Mouse (Mus musculus) limb, embryonic 14.5 days (tissue): ENCODE results near the gene Pstk. TPM values are rescaled to one million over a fixed set of nuclear protein-coding genes. Genes with fewer than 3 reads are reported as not detected.

Experiments used
- ATAC-seq: fragments of 200-750 bp; cut with Nextera tagmentation; 2 replicates; pipeline ENCODE4 v1.8.0; 2017; ENCODE audit warnings: low read depth, moderate number of reproducible peaks, moderate TSS enrichment; ENCODE audit not compliant: low FRiP score
- DNase-seq: peaks from one replicate; pipeline ENCODE4 v3.0.0-alpha.2; 2015; ENCODE audit warnings: low spot score
- H3K27ac ChIP-seq: fragments of 300-500 bp; sonication (generic); replicated peaks from 2 replicates; pipeline ENCODE4 v1.5.1; 2014; ENCODE audit warnings: low read depth, mild to moderate bottlenecking, low read length, moderate library complexity, mixed read lengths
- H3K27me3 ChIP-seq: fragments of 300-500 bp; sonication (generic); 2 replicates; pipeline ENCODE4 v1.6.1; 2014; ENCODE audit warnings: low read length, mixed read lengths; ENCODE audit not compliant: control insufficient read depth, insufficient read depth
- H3K36me3 ChIP-seq: fragments of 300-500 bp; sonication (generic); 2 replicates; pipeline ENCODE4 v1.6.1; 2014; ENCODE audit warnings: mild to moderate bottlenecking, low read length, moderate library complexity, mixed read lengths; ENCODE audit not compliant: control insufficient read depth, insufficient read depth
- H3K4me1 ChIP-seq: fragments of 300-500 bp; sonication (generic); 2 replicates; pipeline ENCODE4 v1.6.1; 2014; ENCODE audit warnings: antibody characterized with exemption, low read length, mixed read lengths; ENCODE audit not compliant: control insufficient read depth, insufficient read depth
- H3K4me2 ChIP-seq: fragments of 300-500 bp; sonication (generic); replicated peaks from 2 replicates; pipeline ENCODE4 v1.6.1; 2014; ENCODE audit warnings: low read depth, mild to moderate bottlenecking, low read length, moderate library complexity; ENCODE audit not compliant: severe bottlenecking
- H3K4me3 ChIP-seq: fragments of 300-500 bp; sonication (generic); replicated peaks from 2 replicates; pipeline ENCODE4 v1.5.1; 2014; ENCODE audit warnings: low read length
- H3K9ac ChIP-seq: fragments of 300-500 bp; sonication (generic); 2 replicates; pipeline ENCODE4 v1.6.1; 2014; ENCODE audit warnings: mild to moderate bottlenecking, low read depth, low read length, moderate library complexity; ENCODE audit not compliant: severe bottlenecking
- H3K9me3 ChIP-seq: fragments of 300-500 bp; sonication (generic); 2 replicates; pipeline ENCODE4 v1.6.1; 2016; ENCODE audit warnings: low read length; ENCODE audit not compliant: control insufficient read depth
- POLR2A ChIP-seq: fragments of 200-500 bp; IDR thresholded peaks from 2 replicates; pipeline ENCODE4 v1.8.0; 2012; ENCODE audit warnings: inconsistent platforms, mild to moderate bottlenecking, moderate library complexity, borderline replicate concordance; ENCODE audit not compliant: insufficient read depth, insufficient read length; ENCODE audit errors: extremely low read depth
- WGBS: fragments of 180-500 bp; shearing (Covaris S2); extraction: QIAGEN DNeasy Blood & Tissue Kit; methylation state at CpG from one replicate; pipeline ENCODE4 v1.1.7; 2014; 5-methylcytosine and 5-hydroxymethylcytosine counted together
- polyA plus RNA-seq, 2 experiments: library from polyadenylated mRNA; depleted of rRNA in 1 of 2; stranded (reverse) in 1 of 2; unstranded in 1 of 2; fragments of >200 nt; fragmentation: Nextera tagmentation in 1 of 2; extraction: Ambion mirVana in 1 of 2; gene quantifications; 2 replicates each; pipeline versions ENCODE4 v1.2.1 to v1.2.3; 2012 to 2014

Pstk gene
- polyA plus RNA-seq (2012; rRNA removed), result 72.1 and 77.7 TPM in 2 replicates
- 70.4 and 71.5 TPM in 2 replicates for polyA plus RNA-seq (2014; fragmentation: Nextera tagmentation; extraction: Ambion mirVana)

- H3K27ac ChIP-seq, result peak within 1 kb of the TSS; percentile 90
- H3K9me3 ChIP-seq, result no peaks in the 10 kb centered on the region
- TF ChIP-seq POLR2A, result peak; percentile 72; the same call in 1 of the 2 replicates
- ATAC-seq, result peak; percentile 93
- peaks cover 10% of the 10 kb centered on the region; the same call in 1 of the 2 replicates for H3K4me1 ChIP-seq
- peak; percentile 79 for DNase-seq
- H3K27me3 ChIP-seq, result no peaks in the 10 kb centered on the region
- H3K9ac ChIP-seq, result peak within 1 kb of the TSS; percentile 90
- peak within 1 kb of the TSS; percentile 77 for H3K4me3 ChIP-seq
- H3K36me3 ChIP-seq, result peaks cover 8% of the 10 kb centered on the region
- peak within 1 kb of the TSS; percentile 69 for H3K4me2 ChIP-seq
- 4% methylated on average over 46 of the region's 47 CpGs for WGBS
These were observed at the start of gene Pstk for GRCm38 (mm10) chr7:131370648-131371469. Gene Pstk, plus strand, starts transcription at chr7:131371141.

DNA sequence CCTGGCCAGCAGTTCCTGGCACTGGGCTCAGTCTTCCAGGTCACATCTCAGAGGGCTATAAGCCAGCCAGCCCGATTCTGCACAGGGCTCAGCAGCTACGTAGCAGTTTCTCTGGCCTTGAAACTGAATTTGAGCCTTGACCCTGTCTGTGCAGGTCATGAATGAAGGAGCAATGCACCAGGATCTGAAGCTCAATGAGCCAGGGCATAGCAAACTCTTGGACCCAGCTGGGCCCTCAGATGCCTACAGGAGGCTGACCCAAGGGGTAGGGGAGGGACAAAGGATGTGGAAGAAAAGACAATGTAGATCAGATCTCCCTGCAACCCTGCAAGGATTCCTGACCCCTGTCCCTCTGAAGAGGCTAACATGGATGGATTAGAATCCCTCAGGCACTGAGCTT lies 48.7 kb upstream of the Pstk start, which contains the start of gene Cuzd1:
Gene Cuzd1, minus strand, starts transcription at position 101 of the 400 bp plus-strand sequence.
- H3K9me3 ChIP-seq, result no peaks in the 10 kb centered on the region
- H3K4me3 ChIP-seq, result no peak within 1 kb of the TSS
- no peak within 1 kb of the TSS for H3K27ac ChIP-seq
- H3K4me1 ChIP-seq, result no peaks in the 10 kb centered on the region
- DNase-seq (no peak), ATAC-seq (no peak)
- H3K27me3 ChIP-seq, result no peaks in the 10 kb centered on the region
- H3K4me2 ChIP-seq, result no peak within 1 kb of the TSS
- WGBS, result 79% methylated on average over 2 of the region's 2 CpGs
- H3K9ac ChIP-seq, result no peak within 1 kb of the TSS
- TF ChIP-seq POLR2A, result no peak
- no peaks in the 10 kb centered on the region for H3K36me3 ChIP-seq

- H3K27me3 ChIP-seq, result no peaks in the 10 kb centered on the region
- DNase-seq, result no peak
These were observed 43.9 kb upstream of the Pstk start for GRCm38 (mm10) chr7:131327054-131327453.

DNA sequence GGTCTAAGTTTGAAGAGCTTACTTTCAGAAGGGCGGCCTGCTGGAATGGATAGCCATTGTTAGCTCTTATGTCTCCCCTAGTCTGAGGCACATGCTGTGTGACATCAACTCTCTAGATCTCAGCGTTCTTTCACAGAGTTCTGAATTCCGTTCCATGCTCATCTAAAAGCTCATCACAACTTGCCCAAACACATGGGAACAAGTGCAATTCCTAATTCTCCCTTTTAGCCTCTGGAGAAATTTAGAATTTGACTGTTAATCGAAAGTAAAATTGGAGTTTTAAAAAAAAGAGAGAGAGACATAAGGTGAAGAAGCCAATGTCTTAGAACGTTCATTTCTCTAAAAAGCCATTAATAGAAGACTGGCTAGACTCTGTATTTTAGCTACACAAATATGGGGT lies 41.5 kb upstream of the Pstk start, which contains the start of gene Fam24b:
Gene Fam24b, minus strand, starts transcription at position 101 of the 400 bp plus-strand sequence.
- no peak for DNase-seq
- H3K27ac ChIP-seq, result no peak within 1 kb of the TSS
- WGBS, result 90% methylated on average over 5 of the region's 5 CpGs
- ATAC-seq, result no peak
- H3K4me2 ChIP-seq, result no peak within 1 kb of the TSS
- no peaks in the 10 kb centered on the region for H3K9me3 ChIP-seq
- H3K27me3 ChIP-seq, result no peaks in the 10 kb centered on the region
- no peak within 1 kb of the TSS for H3K9ac ChIP-seq
- no peaks in the 10 kb centered on the region for H3K36me3 ChIP-seq
- TF ChIP-seq POLR2A, result no peak
- no peaks in the 10 kb centered on the region for H3K4me1 ChIP-seq
- no peak within 1 kb of the TSS for H3K4me3 ChIP-seq

More at GRCm38 (mm10) chr7:131327054-131327453, 43.9 kb upstream of the Pstk start:
- no peaks in the 10 kb centered on the region for H3K9me3 ChIP-seq
- no peak overlapping the region for H3K4me2 ChIP-seq
- no peak overlapping the region for H3K9ac ChIP-seq
- WGBS, result 93% methylated on average over 5 of the region's 5 CpGs
- no peak for ATAC-seq
- TF ChIP-seq POLR2A, result no peak
- H3K27ac ChIP-seq, result no peak overlapping the region
- H3K36me3 ChIP-seq, result no peaks in the 10 kb centered on the region
- H3K4me1 ChIP-seq, result no peaks in the 10 kb centered on the region
- H3K4me3 ChIP-seq, result no peak overlapping the region

DNA sequence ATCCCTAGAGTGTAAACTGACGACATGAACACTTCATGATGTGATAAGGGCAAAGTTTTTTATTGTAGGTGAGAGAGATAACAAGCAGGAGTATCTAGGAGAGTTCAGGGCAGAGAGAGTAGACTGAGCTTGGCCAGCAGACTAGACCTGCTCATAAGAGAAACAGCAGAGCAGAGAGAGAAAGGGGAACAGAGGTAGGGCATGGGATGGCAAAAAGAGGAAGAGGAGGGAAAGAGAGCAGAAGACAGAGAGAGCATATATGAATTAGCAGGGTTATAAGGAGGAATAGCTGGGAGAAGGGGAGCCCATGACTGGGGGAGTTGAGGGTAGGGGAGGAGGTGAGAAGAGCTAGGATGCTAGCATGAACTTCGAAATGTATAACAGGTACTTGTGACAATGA lies 39.3 kb upstream of the Pstk start:
- DNase-seq (no peak), ATAC-seq (no peak)
- TF ChIP-seq POLR2A, result no peak
- Histone ChIP-seq H3K4me3 (no peak overlapping the region), H3K9me3 (no peaks in the 10 kb centered on the region), H3K27me3 (no peaks in the 10 kb centered on the region), H3K4me1 (no peaks in the 10 kb centered on the region), H3K27ac (no peak overlapping the region), H3K9ac (no peak overlapping the region), H3K4me2 (no peak overlapping the region), H3K36me3 (no peaks in the 10 kb centered on the region)
- WGBS, result 68% methylated on average over 2 of the region's 2 CpGs
